Mouse (Mus musculus): Measurements from ENCODE around the gene 4931422A03Rik. TPM values are rescaled to one million over a fixed set of nuclear protein-coding genes. Genes with fewer than 3 reads are reported as not detected.

4931422A03Rik gene
- polyA plus RNA-seq, 1 experiment from 2014 or later, result 2.1 TPM

DNA sequence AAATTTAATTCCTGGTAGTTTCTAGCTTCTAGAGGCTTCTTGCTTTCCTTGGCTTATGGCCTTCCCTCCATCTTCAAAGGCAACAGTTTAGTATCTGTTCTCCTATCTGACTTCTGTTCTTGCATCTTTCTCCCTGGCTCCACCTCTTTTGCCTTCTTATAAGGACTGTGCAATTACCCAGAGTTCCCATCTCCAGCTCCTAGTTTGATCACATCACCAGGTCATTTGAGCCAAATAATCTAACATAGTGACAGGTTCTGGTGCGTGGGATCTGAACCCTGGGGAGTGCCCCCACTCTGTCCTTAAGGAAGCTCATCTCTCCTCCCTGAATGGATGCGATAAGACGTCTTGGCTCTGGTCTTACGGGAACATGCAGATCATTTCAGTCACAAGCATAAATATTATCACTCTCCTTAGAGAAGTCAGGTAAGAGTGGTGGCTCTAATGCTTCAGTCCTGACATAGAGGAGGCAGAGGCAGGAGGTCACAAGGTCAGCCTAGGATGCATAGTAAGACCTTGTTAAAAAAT, 101.5 kb downstream of the 4931422A03Rik start:
- WGBS, result 82% methylated on average over 4 of the region's 4 CpGs
- Histone ChIP-seq H3K27me3 (no peaks in the 10 kb centered on the region), H3K4me2 (no peak overlapping the region), H3K36me3 (no peaks in the 10 kb centered on the region), H3K4me3 (no peak overlapping the region), H3K4me1 (replicated peaks) (peaks cover 37% of the 10 kb centered on the region), H3K27ac (no peak overlapping the region), H3K9me3 (no peaks in the 10 kb centered on the region), H3K9ac (no peak overlapping the region)
- ATAC-seq (ENCODE audit: low FRiP score), result no peak

DNA sequence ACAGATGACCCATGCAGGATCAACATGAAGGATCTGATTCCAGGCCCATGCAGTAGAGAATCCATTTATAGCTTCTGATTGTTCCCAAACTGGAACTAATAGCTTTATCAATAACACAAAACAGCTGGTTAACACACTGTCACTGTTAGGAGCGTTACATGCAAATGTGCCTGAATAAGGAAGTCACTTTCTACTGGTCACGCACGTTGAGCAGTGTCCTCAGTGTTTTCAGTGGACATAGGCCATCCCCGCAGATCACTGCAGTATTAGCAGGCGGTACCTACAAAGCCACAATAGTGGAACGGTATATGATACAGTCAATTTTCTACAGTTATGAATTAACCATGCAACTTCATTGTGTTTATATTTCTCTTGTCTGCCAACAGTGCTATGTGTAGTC, 108.7 kb downstream of the 4931422A03Rik start:
- WGBS, result 70% methylated on average over 6 of the region's 6 CpGs

DNA sequence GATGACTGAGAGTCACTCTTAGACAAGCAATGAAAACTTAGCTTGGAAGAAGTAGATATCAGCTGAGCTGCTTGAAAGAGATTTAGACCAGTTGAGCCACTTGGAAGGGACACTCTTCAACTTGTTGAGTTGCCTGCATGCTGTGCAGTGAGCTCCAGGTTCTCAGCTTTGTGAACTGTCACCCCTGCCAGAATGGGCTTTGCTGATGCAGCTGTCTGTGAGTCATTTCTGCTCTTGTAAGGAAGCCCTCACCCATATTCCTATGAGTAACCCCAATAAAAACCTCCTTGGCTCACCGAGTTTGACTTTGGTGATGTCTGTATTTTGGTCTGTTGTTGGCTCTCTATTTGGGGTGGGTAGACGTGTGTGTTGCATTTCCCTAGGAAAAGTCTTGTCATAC, 109.8 kb downstream of the 4931422A03Rik start:
- WGBS, result 99% methylated on average over 2 of the region's 2 CpGs
- no peak for ATAC-seq (ENCODE audit: low FRiP score)

More for the DNA sequence above, 108.7 kb downstream of the 4931422A03Rik start:
- no peak overlapping the region for H3K9ac ChIP-seq
- no peaks in the 10 kb centered on the region for H3K27me3 ChIP-seq
- no peaks in the 10 kb centered on the region for H3K36me3 ChIP-seq
- no peak overlapping the region for H3K27ac ChIP-seq
- no peaks in the 10 kb centered on the region for H3K4me1 ChIP-seq (replicated peaks)
- H3K4me3 ChIP-seq, result no peak overlapping the region
- H3K4me2 ChIP-seq, result no peak overlapping the region
- no peaks in the 10 kb centered on the region for H3K9me3 ChIP-seq
- ATAC-seq (ENCODE audit: low FRiP score), result no peak

DNA sequence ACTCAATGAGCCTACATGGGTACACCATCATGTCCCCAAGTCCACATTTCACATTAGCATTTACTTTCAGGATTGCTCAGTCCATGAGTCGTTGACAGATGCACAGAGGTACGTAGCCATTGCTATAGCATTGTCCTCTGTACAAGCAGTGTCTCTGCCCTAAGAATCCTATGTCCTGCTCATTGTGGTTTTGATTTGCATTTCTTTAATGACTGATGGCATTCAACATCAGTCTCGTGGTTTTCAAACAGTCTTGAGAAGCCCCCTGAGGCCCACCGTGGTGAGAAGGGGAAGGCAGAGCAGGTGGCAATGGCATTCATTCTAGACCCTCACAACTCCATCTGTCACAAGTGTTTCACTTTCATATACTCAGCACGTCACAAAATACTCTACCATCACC, 110.8 kb downstream of the 4931422A03Rik start:
- Histone ChIP-seq H3K36me3 (no peaks in the 10 kb centered on the region), H3K27ac (no peak overlapping the region), H3K4me2 (no peak overlapping the region), H3K27me3 (no peaks in the 10 kb centered on the region), H3K4me1 (replicated peaks) (no peaks in the 10 kb centered on the region), H3K9ac (no peak overlapping the region), H3K9me3 (no peaks in the 10 kb centered on the region), H3K4me3 (no peak overlapping the region)
- ATAC-seq (ENCODE audit: low FRiP score), result no peak
- WGBS, result 64% methylated on average over 5 of the region's 5 CpGs

More for the DNA sequence above, 109.8 kb downstream of the 4931422A03Rik start:
- Histone ChIP-seq H3K4me3 (no peak overlapping the region), H3K27me3 (no peaks in the 10 kb centered on the region), H3K4me1 (replicated peaks) (no peaks in the 10 kb centered on the region), H3K27ac (no peak overlapping the region), H3K9me3 (no peaks in the 10 kb centered on the region), H3K4me2 (no peak overlapping the region), H3K36me3 (no peaks in the 10 kb centered on the region), H3K9ac (no peak overlapping the region)

Other genes with a start within 250 kb of the 4931422A03Rik start
- gene Caprin1, start 230.7 kb downstream of the 4931422A03Rik start, polyA plus RNA-seq (2015; fragmentation: Nextera tagmentation; extraction: Ambion mirVana), result 408 and 431 TPM in 2 replicates
- 34.1 and 42.3 TPM in 2 replicates for gene Lmo2, start 70.4 kb downstream of the 4931422A03Rik start, polyA plus RNA-seq (2015; fragmentation: Nextera tagmentation; extraction: Ambion mirVana)
- gene Fbxo3, start 640 bp downstream of the 4931422A03Rik start, polyA plus RNA-seq (2015; fragmentation: Nextera tagmentation; extraction: Ambion mirVana), result 64.4 and 64.8 TPM in 2 replicates
- not detected in 2 replicates for gene Gm10912, start 37.5 kb upstream of the 4931422A03Rik start, polyA plus RNA-seq (2015; fragmentation: Nextera tagmentation; extraction: Ambion mirVana)
- not detected in 2 replicates for gene Gm10799, start 40.2 kb upstream of the 4931422A03Rik start, polyA plus RNA-seq (2015; fragmentation: Nextera tagmentation; extraction: Ambion mirVana)
- gene Cd59b, start 41.5 kb upstream of the 4931422A03Rik start, polyA plus RNA-seq (2015; fragmentation: Nextera tagmentation; extraction: Ambion mirVana), result 0.87 and 2.8 TPM in 2 replicates
- gene Cd59a, start 67.4 kb upstream of the 4931422A03Rik start, polyA plus RNA-seq (2015; fragmentation: Nextera tagmentation; extraction: Ambion mirVana), result 17.9 and 18.7 TPM in 2 replicates
- gene A930018P22Rik, start 94.4 kb upstream of the 4931422A03Rik start, polyA plus RNA-seq (2015; fragmentation: Nextera tagmentation; extraction: Ambion mirVana), result not detected in 2 replicates